Mouse (Mus musculus): ENCODE measurements around the gene Fryl. TPM values are rescaled to one million over a fixed set of nuclear protein-coding genes. Genes with fewer than 3 reads are reported as not detected.

The Fryl gene
- polyA plus RNA-seq, 2 experiments, result 26.1 to 26.7 TPM

- DNase-seq (ENCODE audit: low spot score), result no peak
- no peaks in the 10 kb centered on the region for H3K36me3 ChIP-seq (ENCODE audit: control insufficient read depth, insufficient read depth, low read length)
- 65% methylated on average over 11 of the region's 11 CpGs for WGBS
- TF ChIP-seq POLR2A (IDR thresholded peaks at IDR 0.05; ENCODE audit: borderline replicate concordance, extremely low read depth, insufficient read depth, insufficient read length), result no peak
- no peak overlapping the region for H3K4me2 ChIP-seq (replicated peaks; ENCODE audit: low read depth, low read length, severe bottlenecking)
- H3K9ac ChIP-seq (ENCODE audit: low read depth, low read length, severe bottlenecking), result no peak overlapping the region
- H3K4me1 ChIP-seq (ENCODE audit: control insufficient read depth, insufficient read depth, low read length), result peaks cover 4% of the 10 kb centered on the region; the same call in 1 of the 2 replicates
- peak; percentile 53; the same call in 1 of the 2 replicates for ATAC-seq (ENCODE audit: low FRiP score, low read depth)
- H3K27me3 ChIP-seq (ENCODE audit: control insufficient read depth, insufficient read depth, low read length), result no peaks in the 10 kb centered on the region
- no peaks in the 10 kb centered on the region for H3K9me3 ChIP-seq (ENCODE audit: control insufficient read depth, low read length)
- no peak overlapping the region for H3K27ac ChIP-seq (replicated peaks; ENCODE audit: low read depth, low read length)
- H3K4me3 ChIP-seq (replicated peaks; ENCODE audit: low read length), result no peak overlapping the region
These were observed 64.7 kb downstream of the Fryl start for GRCm38 (mm10) chr5:73191765-73192164.

DNA sequence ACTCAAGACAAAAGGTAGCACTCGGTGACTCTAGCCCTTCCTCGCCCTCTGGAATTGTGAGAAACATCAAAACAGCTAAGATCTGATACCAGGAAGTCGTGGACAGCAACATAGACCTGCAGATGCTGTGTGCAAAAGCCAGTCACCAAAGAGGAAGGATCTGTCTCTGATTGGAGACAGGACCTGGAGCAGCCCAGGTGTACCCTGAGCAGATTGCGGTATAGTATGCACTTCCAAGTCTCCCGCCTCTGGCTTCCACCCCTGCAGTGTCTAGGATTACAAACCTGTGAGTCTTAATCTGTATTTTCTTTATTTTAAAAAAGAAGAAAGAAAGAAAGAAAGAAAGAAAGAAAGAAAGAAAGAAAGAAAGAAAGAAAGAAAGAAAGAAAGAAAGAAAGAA is 66.3 kb downstream of the Fryl start:
- no peak for DNase-seq (ENCODE audit: low spot score)
- Histone ChIP-seq H3K9ac (ENCODE audit: low read depth, low read length, severe bottlenecking) (no peak overlapping the region), H3K4me1 (ENCODE audit: control insufficient read depth, insufficient read depth, low read length) (peaks cover 4% of the 10 kb centered on the region; the same call in 1 of the 2 replicates), H3K36me3 (ENCODE audit: control insufficient read depth, insufficient read depth, low read length) (no peaks in the 10 kb centered on the region), H3K9me3 (ENCODE audit: control insufficient read depth, low read length) (no peaks in the 10 kb centered on the region), H3K4me3 (replicated peaks; ENCODE audit: low read length) (no peak overlapping the region), H3K27me3 (ENCODE audit: control insufficient read depth, insufficient read depth, low read length) (no peaks in the 10 kb centered on the region), H3K27ac (replicated peaks; ENCODE audit: low read depth, low read length) (no peak overlapping the region), H3K4me2 (replicated peaks; ENCODE audit: low read depth, low read length, severe bottlenecking) (no peak overlapping the region)
- no peak for ATAC-seq (ENCODE audit: low FRiP score, low read depth)
- WGBS, result 62% methylated on average over 5 of the region's 5 CpGs
- TF ChIP-seq POLR2A (IDR thresholded peaks at IDR 0.05; ENCODE audit: borderline replicate concordance, extremely low read depth, insufficient read depth, insufficient read length), result no peak

DNA sequence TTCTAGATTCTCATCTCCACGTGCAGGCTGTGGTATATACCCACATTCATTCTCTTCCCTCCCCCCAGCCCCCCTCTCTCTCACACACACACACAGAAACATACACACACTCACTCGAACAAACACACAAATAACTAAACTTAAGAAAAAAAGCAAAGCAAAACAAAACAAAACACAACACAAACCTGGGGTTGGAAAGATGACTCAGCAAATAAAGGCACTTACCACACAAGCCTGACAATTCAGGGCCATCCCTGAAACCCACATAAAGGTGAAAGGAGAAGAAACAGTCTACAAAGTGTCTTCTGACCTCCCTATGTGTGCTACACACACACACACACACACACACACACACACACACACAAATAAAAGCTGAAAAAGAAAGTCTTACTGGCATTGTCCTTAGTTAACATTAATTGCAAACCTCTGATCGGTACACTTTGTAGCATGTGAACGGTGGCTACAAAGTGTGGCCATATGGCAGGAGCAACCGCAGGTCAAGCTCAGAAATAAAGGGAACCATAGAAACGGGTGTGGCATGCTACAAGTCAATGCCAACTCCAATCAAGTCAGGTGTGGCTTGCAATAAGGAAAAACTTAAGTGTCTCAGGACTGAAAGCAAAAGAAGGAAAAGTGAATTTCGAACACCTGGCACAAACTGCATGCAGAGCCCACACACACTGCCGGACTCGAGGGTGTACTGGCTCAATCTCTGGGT is 66.8 kb downstream of the Fryl start:
- no peak overlapping the region for H3K4me3 ChIP-seq (replicated peaks; ENCODE audit: low read length)
- no peak overlapping the region for H3K4me2 ChIP-seq (replicated peaks; ENCODE audit: low read depth, low read length, severe bottlenecking)
- H3K4me1 ChIP-seq (ENCODE audit: control insufficient read depth, insufficient read depth, low read length), result peaks cover 4% of the 10 kb centered on the region; the same call in 1 of the 2 replicates
- H3K36me3 ChIP-seq (ENCODE audit: control insufficient read depth, insufficient read depth, low read length), result no peaks in the 10 kb centered on the region
- no peak overlapping the region for H3K27ac ChIP-seq (replicated peaks; ENCODE audit: low read depth, low read length)
- H3K9ac ChIP-seq (ENCODE audit: low read depth, low read length, severe bottlenecking), result no peak overlapping the region
- 70% methylated on average over 9 of the region's 9 CpGs for WGBS
- ATAC-seq (ENCODE audit: low FRiP score, low read depth) (no peak), DNase-seq (ENCODE audit: low spot score) (no peak)
- no peaks in the 10 kb centered on the region for H3K9me3 ChIP-seq (ENCODE audit: control insufficient read depth, low read length)
- no peak for TF ChIP-seq POLR2A (IDR thresholded peaks at IDR 0.05; ENCODE audit: borderline replicate concordance, extremely low read depth, insufficient read depth, insufficient read length)
- H3K27me3 ChIP-seq (ENCODE audit: control insufficient read depth, insufficient read depth, low read length), result no peaks in the 10 kb centered on the region

- H3K9ac ChIP-seq (ENCODE audit: low read depth, low read length, severe bottlenecking), result no peak overlapping the region
- H3K4me3 ChIP-seq (replicated peaks; ENCODE audit: low read length), result no peak overlapping the region
- WGBS, result 46% methylated on average over 7 of the region's 7 CpGs
These were observed 67.8 kb downstream of the Fryl start for GRCm38 (mm10) chr5:73188576-73188975.

GRCm38 (mm10) chr5:73188164-73188563 is 68.3 kb downstream of the Fryl start:
- Histone ChIP-seq H3K4me1 (ENCODE audit: control insufficient read depth, insufficient read depth, low read length) (peaks cover 4% of the 10 kb centered on the region; the same call in 1 of the 2 replicates), H3K36me3 (ENCODE audit: control insufficient read depth, insufficient read depth, low read length) (no peaks in the 10 kb centered on the region), H3K4me3 (replicated peaks; ENCODE audit: low read length) (no peak overlapping the region), H3K9ac (ENCODE audit: low read depth, low read length, severe bottlenecking) (no peak overlapping the region), H3K4me2 (replicated peaks; ENCODE audit: low read depth, low read length, severe bottlenecking) (no peak overlapping the region), H3K9me3 (ENCODE audit: control insufficient read depth, low read length) (no peaks in the 10 kb centered on the region), H3K27ac (replicated peaks; ENCODE audit: low read depth, low read length) (no peak overlapping the region), H3K27me3 (ENCODE audit: control insufficient read depth, insufficient read depth, low read length) (no peaks in the 10 kb centered on the region)
- 74% methylated on average over 5 of the region's 5 CpGs for WGBS
- no peak for DNase-seq (ENCODE audit: low spot score)
- ATAC-seq (ENCODE audit: low FRiP score, low read depth), result no peak
- no peak for TF ChIP-seq POLR2A (IDR thresholded peaks at IDR 0.05; ENCODE audit: borderline replicate concordance, extremely low read depth, insufficient read depth, insufficient read length)

More at GRCm38 (mm10) chr5:73188576-73188975, 67.8 kb downstream of the Fryl start:
- no peak overlapping the region for H3K27ac ChIP-seq (replicated peaks; ENCODE audit: low read depth, low read length)
- no peaks in the 10 kb centered on the region for H3K9me3 ChIP-seq (ENCODE audit: control insufficient read depth, low read length)
- no peaks in the 10 kb centered on the region for H3K36me3 ChIP-seq (ENCODE audit: control insufficient read depth, insufficient read depth, low read length)
- H3K27me3 ChIP-seq (ENCODE audit: control insufficient read depth, insufficient read depth, low read length), result no peaks in the 10 kb centered on the region
- no peak overlapping the region for H3K4me2 ChIP-seq (replicated peaks; ENCODE audit: low read depth, low read length, severe bottlenecking)
- DNase-seq (ENCODE audit: low spot score) (no peak), ATAC-seq (ENCODE audit: low FRiP score, low read depth) (no peak)
- TF ChIP-seq POLR2A (IDR thresholded peaks at IDR 0.05; ENCODE audit: borderline replicate concordance, extremely low read depth, insufficient read depth, insufficient read length), result no peak
- peaks cover 4% of the 10 kb centered on the region; the same call in 1 of the 2 replicates for H3K4me1 ChIP-seq (ENCODE audit: control insufficient read depth, insufficient read depth, low read length)

Data from limb, embryonic 14.5 days (tissue).